Mouse (Mus musculus) midbrain, postnatal 0 days (tissue): Measurements from ENCODE around the gene Sccpdh. TPM values are rescaled to one million over a fixed set of nuclear protein-coding genes. Genes with fewer than 3 reads are reported as not detected.
A peak's percentile ranks its signal among the peaks of the same experiment; 100 is the strongest.

Experiments used
- ATAC-seq: fragments of 200-750 bp; cut with Nextera tagmentation; 2 replicates; pipeline ENCODE4 v1.8.0; 2017; ENCODE audit warnings: moderate number of reproducible peaks, mild to moderate bottlenecking, moderate TSS enrichment, moderate library complexity; ENCODE audit not compliant: low FRiP score
- DNase-seq: peaks from one replicate; pipeline ENCODE4 v3.0.0-alpha.2; 2015; ENCODE audit warnings: low spot score
- H3K27ac ChIP-seq: fragments of 300-500 bp; sonication (generic); 2 replicates; pipeline ENCODE4 v1.5.1; 2014; ENCODE audit warnings: low read depth, mild to moderate bottlenecking, low read length, mixed read lengths
- H3K27me3 ChIP-seq: fragments of 300-500 bp; sonication (generic); 2 replicates; pipeline ENCODE4 v1.6.1; 2014; ENCODE audit warnings: low read length, control low read depth, mixed read lengths; ENCODE audit not compliant: insufficient read depth
- H3K36me3 ChIP-seq: fragments of 300-500 bp; sonication (generic); 2 replicates; pipeline ENCODE4 v1.6.1; 2014; ENCODE audit warnings: low read length, control low read depth, mixed read lengths; ENCODE audit not compliant: insufficient read depth
- H3K4me1 ChIP-seq: fragments of 300-500 bp; sonication (generic); 2 replicates; pipeline ENCODE4 v1.6.1; 2014; ENCODE audit warnings: mild to moderate bottlenecking, control low read depth, antibody characterized with exemption, low read length, mixed read lengths; ENCODE audit not compliant: insufficient read depth
- H3K4me2 ChIP-seq: fragments of 300-500 bp; sonication (generic); 2 replicates; pipeline ENCODE4 v1.6.1; 2014; ENCODE audit warnings: low read depth, mild to moderate bottlenecking, low read length, mixed read lengths; ENCODE audit not compliant: poor library complexity, severe bottlenecking
- H3K4me3 ChIP-seq: fragments of 300-500 bp; sonication (generic); 2 replicates; pipeline ENCODE4 v1.5.1; 2014; ENCODE audit warnings: low read depth, mild to moderate bottlenecking, low read length, moderate library complexity
- H3K9ac ChIP-seq: fragments of 300-500 bp; sonication (generic); replicated peaks from 2 replicates; pipeline ENCODE4 v1.6.1; 2014; ENCODE audit warnings: mild to moderate bottlenecking, low read length, moderate library complexity, mixed read lengths; ENCODE audit not compliant: poor library complexity, severe bottlenecking
- H3K9me3 ChIP-seq: fragments of 300-500 bp; sonication (generic); 2 replicates; pipeline ENCODE4 v1.6.1; 2016; ENCODE audit warnings: low read length, control low read depth
- CTCF ChIP-seq: IDR thresholded peaks from 2 replicates; pipeline ENCODE4 v1.5.1; 2016; ENCODE audit warnings: antibody characterized with exemption, mild to moderate bottlenecking
- WGBS: fragments of 180-500 bp; shearing (Covaris S2); extraction: QIAGEN DNeasy Blood & Tissue Kit; methylation state at CpG from one replicate; pipeline ENCODE4 v1.1.7; 2014; 5-methylcytosine and 5-hydroxymethylcytosine counted together
- polyA plus RNA-seq: library from polyadenylated mRNA; unstranded; fragments of >200 nt; fragmentation: Nextera tagmentation; extraction: Ambion mirVana; gene quantifications from 2 replicates; pipeline ENCODE4 v1.2.1, GENCODE M21; 2015
- total RNA-seq: library from RNA; depleted of rRNA; stranded (reverse); fragments of >200 nt; gene quantifications from 2 replicates; pipeline ENCODE4 v1.2.3, GENCODE M21; 2014

Gene Sccpdh
- total and polyA plus RNA-seq, 2 experiments from 2014 or later, result 92.2 to 190 TPM

- no peak overlapping the region for H3K4me2 ChIP-seq
- H3K9ac ChIP-seq, result no peak overlapping the region
- H3K4me3 ChIP-seq, result no peak overlapping the region
- H3K9me3 ChIP-seq, result no peaks in the 10 kb centered on the region
- WGBS, result 91% methylated on average over 5 of the region's 5 CpGs
- no peaks in the 10 kb centered on the region for H3K27me3 ChIP-seq
- DNase-seq (no peak), ATAC-seq (no peak)
- no peak overlapping the region for H3K27ac ChIP-seq
- no peak for TF ChIP-seq CTCF
- H3K4me1 ChIP-seq, result no peaks in the 10 kb centered on the region
- H3K36me3 ChIP-seq, result no peaks in the 10 kb centered on the region
Observed at GRCm38 (mm10) chr1:179663065-179663464, 4.9 kb upstream of the Sccpdh start.

GRCm38 (mm10) chr1:179664309-179664930 is 3.6 kb upstream of the Sccpdh start:
- no peak overlapping the region for H3K4me2 ChIP-seq
- H3K27ac ChIP-seq, result no peak overlapping the region
- no peak overlapping the region for H3K9ac ChIP-seq
- no peaks in the 10 kb centered on the region for H3K27me3 ChIP-seq
- WGBS, result 45% methylated on average over 4 of the region's 4 CpGs
- no peaks in the 10 kb centered on the region for H3K36me3 ChIP-seq
- DNase-seq (no peak), ATAC-seq (no peak)
- H3K4me3 ChIP-seq, result no peak overlapping the region
- peaks cover 4% of the 10 kb centered on the region; the same call in 1 of the 2 replicates for H3K4me1 ChIP-seq
- no peaks in the 10 kb centered on the region for H3K9me3 ChIP-seq
- TF ChIP-seq CTCF, result no peak

- peak overlapping the region; percentile 72; the same call in 1 of the 2 replicates for H3K4me3 ChIP-seq
- TF ChIP-seq CTCF, result no peak
- no peak overlapping the region for H3K27ac ChIP-seq
- H3K4me1 ChIP-seq, result peaks cover 11% of the 10 kb centered on the region; the same call in 1 of the 2 replicates
- H3K4me2 ChIP-seq, result peak overlapping the region; percentile 68
- H3K27me3 ChIP-seq, result no peaks in the 10 kb centered on the region
- H3K9me3 ChIP-seq, result no peaks in the 10 kb centered on the region
- ATAC-seq (no peak), DNase-seq (no peak)
- H3K9ac ChIP-seq, result no peak overlapping the region; the same call in 1 of the 2 replicates
- WGBS, result 63% methylated on average over 2 of the region's 2 CpGs
- H3K36me3 ChIP-seq, result 0 out of 2 replicates have a peak, but pooled peaks cover 3% of the 10 kb centered on the region
Observed at GRCm38 (mm10) chr1:179666971-179667370, 1.0 kb upstream of the Sccpdh start.

- H3K27me3 ChIP-seq, result no peaks in the 10 kb centered on the region
- peaks cover 6% of the 10 kb centered on the region; the same call in 1 of the 2 replicates for H3K36me3 ChIP-seq
- WGBS, result under 1% methylated on average over 7 of the region's 7 CpGs
- H3K4me3 ChIP-seq, result peak overlapping the region; percentile 72
- H3K27ac ChIP-seq, result peak overlapping the region; percentile 79
- peak overlapping the region; percentile 77 for H3K9ac ChIP-seq
- peak overlapping the region; percentile 68 for H3K4me2 ChIP-seq
- ATAC-seq (peak; percentile 21; the same call in 1 of the 2 replicates), DNase-seq (peak; percentile 10)
- no peaks in the 10 kb centered on the region for H3K9me3 ChIP-seq
- peaks cover 11% of the 10 kb centered on the region; the same call in 1 of the 2 replicates for H3K4me1 ChIP-seq
- no peak for TF ChIP-seq CTCF
Observed at GRCm38 (mm10) chr1:179667450-179667849, 560 bp upstream of the Sccpdh start.

GRCm38 (mm10) chr1:179668836-179669537 is 977 bp downstream of the Sccpdh start:
- no peaks in the 10 kb centered on the region for H3K27me3 ChIP-seq
- H3K9ac ChIP-seq, result peak overlapping the region; percentile 77
- no peaks in the 10 kb centered on the region for H3K9me3 ChIP-seq
- peak overlapping the region; percentile 68 for H3K4me2 ChIP-seq
- H3K4me1 ChIP-seq, result peaks cover 11% of the 10 kb centered on the region; the same call in 1 of the 2 replicates
- H3K4me3 ChIP-seq, result peak overlapping the region; percentile 72
- DNase-seq, result peak; percentile 62
- H3K36me3 ChIP-seq, result peaks cover 20% of the 10 kb centered on the region; the same call in 1 of the 2 replicates
- H3K27ac ChIP-seq, result peak overlapping the region; percentile 79
- TF ChIP-seq CTCF, result peak; percentile 41
- ATAC-seq, result 0 out of 2 replicates have a peak, but pooled peaks have one; percentile 14
- 14% methylated on average over 12 of the region's 12 CpGs for WGBS

- H3K4me3 ChIP-seq, result no peak overlapping the region
- H3K4me1 ChIP-seq, result peaks cover 8% of the 10 kb centered on the region; the same call in 1 of the 2 replicates
- H3K36me3 ChIP-seq, result peaks cover 45% of the 10 kb centered on the region
- H3K4me2 ChIP-seq, result no peak overlapping the region
- DNase-seq (no peak), ATAC-seq (no peak)
- TF ChIP-seq CTCF, result no peak
- no peak overlapping the region for H3K27ac ChIP-seq
- WGBS, result 88% methylated on average over 3 of the region's 3 CpGs
- no peak overlapping the region for H3K9ac ChIP-seq
- no peaks in the 10 kb centered on the region for H3K9me3 ChIP-seq
- no peaks in the 10 kb centered on the region for H3K27me3 ChIP-seq
Observed at GRCm38 (mm10) chr1:179674355-179674754, 6.3 kb downstream of the Sccpdh start.
